Mouse (Mus musculus): ENCODE measurements around the gene Smoc1. TPM values are rescaled to one million over a fixed set of nuclear protein-coding genes. Genes with fewer than 3 reads are reported as not detected.

The Smoc1 gene
- polyA plus RNA-seq, 1 experiment from 2014 or later, result 8.6 TPM

DNA sequence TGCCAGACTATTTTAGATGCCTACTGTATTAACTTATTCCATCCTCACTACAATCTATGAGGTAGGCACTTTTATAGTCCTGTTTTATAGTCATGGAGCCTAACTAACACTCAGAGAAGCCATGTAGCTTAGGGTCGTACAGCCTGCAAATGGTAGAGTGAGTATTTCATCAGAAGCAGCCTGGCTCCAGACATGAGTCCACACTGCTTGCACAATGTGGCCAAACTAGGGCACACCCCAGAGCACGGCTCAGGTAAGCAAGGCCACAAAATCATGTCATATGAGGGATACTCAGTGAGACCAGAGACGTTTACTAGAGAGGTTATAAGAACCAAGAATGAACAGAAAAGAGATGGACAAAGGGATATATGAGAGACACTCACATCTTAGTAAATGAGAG is 100.2 kb downstream of the Smoc1 start:
- Histone ChIP-seq H3K27ac (ENCODE audit: low read length) (no peak overlapping the region), H3K4me1 (ENCODE audit: control insufficient read depth, insufficient read depth, low read length) (no peaks in the 10 kb centered on the region; the same call in 1 of the 2 replicates), H3K36me3 (ENCODE audit: control insufficient read depth, insufficient read depth) (no peaks in the 10 kb centered on the region), H3K27me3 (ENCODE audit: control insufficient read depth, insufficient read depth, low read length) (no peaks in the 10 kb centered on the region), H3K4me3 (ENCODE audit: low read length) (no peak overlapping the region), H3K9me3 (replicated peaks; ENCODE audit: control insufficient read depth, low read length) (no peaks in the 10 kb centered on the region), H3K4me2 (ENCODE audit: low read depth, low read length) (no peak overlapping the region), H3K9ac (ENCODE audit: low read length) (no peak overlapping the region)
- 81% methylated on average over 3 of the region's 3 CpGs for WGBS
- ATAC-seq (replicated peaks; ENCODE audit: extremely low read depth, insufficient read depth, low FRiP score), result no peak

GRCm38 (mm10) chr12:81128693-81129092 is 102.1 kb downstream of the Smoc1 start:
- Histone ChIP-seq H3K9me3 (replicated peaks; ENCODE audit: control insufficient read depth, low read length) (no peaks in the 10 kb centered on the region), H3K36me3 (ENCODE audit: control insufficient read depth, insufficient read depth) (no peaks in the 10 kb centered on the region), H3K9ac (ENCODE audit: low read length) (no peak overlapping the region), H3K27ac (ENCODE audit: low read length) (no peak overlapping the region), H3K4me3 (ENCODE audit: low read length) (no peak overlapping the region), H3K4me1 (ENCODE audit: control insufficient read depth, insufficient read depth, low read length) (no peaks in the 10 kb centered on the region; the same call in 1 of the 2 replicates), H3K4me2 (ENCODE audit: low read depth, low read length) (no peak overlapping the region), H3K27me3 (ENCODE audit: control insufficient read depth, insufficient read depth, low read length) (no peaks in the 10 kb centered on the region)
- ATAC-seq (replicated peaks; ENCODE audit: extremely low read depth, insufficient read depth, low FRiP score), result no peak
- 72% methylated on average over 5 of the region's 5 CpGs for WGBS

GRCm38 (mm10) chr12:81130692-81131091 is 104.1 kb downstream of the Smoc1 start:
- Histone ChIP-seq H3K4me2 (ENCODE audit: low read depth, low read length) (no peak overlapping the region), H3K4me1 (ENCODE audit: control insufficient read depth, insufficient read depth, low read length) (no peaks in the 10 kb centered on the region; the same call in 1 of the 2 replicates), H3K4me3 (ENCODE audit: low read length) (no peak overlapping the region), H3K27ac (ENCODE audit: low read length) (no peak overlapping the region), H3K9me3 (replicated peaks; ENCODE audit: control insufficient read depth, low read length) (no peaks in the 10 kb centered on the region), H3K9ac (ENCODE audit: low read length) (no peak overlapping the region), H3K36me3 (ENCODE audit: control insufficient read depth, insufficient read depth) (no peaks in the 10 kb centered on the region), H3K27me3 (ENCODE audit: control insufficient read depth, insufficient read depth, low read length) (no peaks in the 10 kb centered on the region)
- WGBS, result 39% methylated on average over 3 of the region's 3 CpGs
- no peak for ATAC-seq (replicated peaks; ENCODE audit: extremely low read depth, insufficient read depth, low FRiP score)

DNA sequence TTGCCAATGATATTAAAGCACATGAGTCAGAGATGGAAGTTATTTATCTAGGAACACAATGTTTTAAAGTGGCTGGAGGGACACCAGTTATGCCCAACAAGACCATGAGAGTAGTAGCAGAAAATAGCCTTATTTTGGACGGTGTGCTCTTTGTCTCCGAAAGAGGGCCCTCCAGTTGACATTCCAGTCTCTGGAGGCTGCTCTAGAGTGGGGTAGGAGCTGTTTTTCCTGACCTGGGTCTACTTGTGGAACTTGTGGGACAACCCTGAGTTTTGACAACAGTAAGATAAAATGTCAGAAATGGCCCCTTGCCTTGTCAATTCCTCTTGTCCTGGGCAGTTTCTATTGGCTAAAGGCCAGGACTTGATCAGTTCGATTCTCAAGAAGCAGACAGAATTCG is 104.5 kb downstream of the Smoc1 start:
- 40% methylated on average over 4 of the region's 4 CpGs for WGBS
- Histone ChIP-seq H3K9ac (ENCODE audit: low read length) (no peak overlapping the region), H3K4me1 (ENCODE audit: control insufficient read depth, insufficient read depth, low read length) (no peaks in the 10 kb centered on the region; the same call in 1 of the 2 replicates), H3K27me3 (ENCODE audit: control insufficient read depth, insufficient read depth, low read length) (no peaks in the 10 kb centered on the region), H3K4me2 (ENCODE audit: low read depth, low read length) (no peak overlapping the region), H3K9me3 (replicated peaks; ENCODE audit: control insufficient read depth, low read length) (no peaks in the 10 kb centered on the region), H3K4me3 (ENCODE audit: low read length) (no peak overlapping the region), H3K36me3 (ENCODE audit: control insufficient read depth, insufficient read depth) (no peaks in the 10 kb centered on the region), H3K27ac (ENCODE audit: low read length) (no peak overlapping the region)
- no peak for ATAC-seq (replicated peaks; ENCODE audit: extremely low read depth, insufficient read depth, low FRiP score)

DNA sequence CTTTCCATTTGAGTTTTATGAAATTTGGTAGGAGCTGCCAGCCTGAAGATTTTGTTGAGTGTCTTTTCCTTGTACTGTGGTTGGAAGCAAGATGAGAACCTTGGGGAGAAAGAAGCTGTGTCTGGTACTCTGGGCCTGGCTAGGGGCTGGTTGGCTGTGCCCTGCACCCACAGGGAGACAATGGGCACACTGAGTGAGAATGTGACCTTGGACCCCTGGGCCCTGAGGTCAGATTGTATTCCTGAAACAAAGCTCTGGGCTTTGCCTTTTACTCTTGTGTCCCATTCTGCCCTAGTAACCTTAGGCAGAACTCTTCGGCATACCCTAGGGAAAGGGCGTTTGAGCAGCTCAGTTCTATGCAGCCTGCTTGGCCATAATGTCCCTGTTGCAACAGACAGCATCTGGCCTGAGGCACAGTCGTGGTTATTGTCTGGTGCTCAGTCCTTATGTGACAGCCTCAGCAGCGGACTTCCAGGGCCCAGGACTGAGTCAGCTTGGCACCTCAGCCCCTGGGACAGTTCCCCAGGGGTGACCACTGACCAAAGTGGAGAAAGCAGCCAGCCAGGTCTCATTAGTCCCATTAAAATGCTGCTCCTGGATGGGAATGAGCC is 106.6 kb downstream of the Smoc1 start:
- ATAC-seq (replicated peaks; ENCODE audit: extremely low read depth, insufficient read depth, low FRiP score), result no peak
- 65% methylated on average over 4 of the region's 4 CpGs for WGBS

DNA sequence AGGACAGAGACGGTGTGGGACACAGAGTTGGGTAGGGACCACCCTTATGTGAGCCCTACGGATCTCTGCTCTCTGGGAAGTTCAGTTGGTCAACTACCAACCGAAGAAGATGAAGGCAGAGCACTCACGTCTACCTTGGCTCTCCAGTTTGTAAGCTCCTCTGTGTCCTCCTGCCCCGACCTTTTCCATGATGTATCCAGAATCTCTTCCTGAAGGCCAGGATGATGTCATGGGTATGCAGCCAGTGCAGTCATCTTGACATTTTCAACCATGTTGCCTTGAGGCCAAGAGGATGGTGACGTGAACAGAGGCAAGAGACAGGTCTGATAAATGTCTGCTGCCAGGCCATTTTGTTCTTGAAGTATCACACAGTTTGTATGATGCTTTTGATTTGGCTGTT is 111.6 kb downstream of the Smoc1 start:
- no peak overlapping the region for H3K4me2 ChIP-seq (ENCODE audit: low read depth, low read length)
- no peaks in the 10 kb centered on the region for H3K36me3 ChIP-seq (ENCODE audit: control insufficient read depth, insufficient read depth)
- no peak overlapping the region for H3K27ac ChIP-seq (ENCODE audit: low read length)
- 79% methylated on average over 6 of the region's 6 CpGs for WGBS
- H3K4me1 ChIP-seq (ENCODE audit: control insufficient read depth, insufficient read depth, low read length), result no peaks in the 10 kb centered on the region; the same call in 1 of the 2 replicates
- no peaks in the 10 kb centered on the region for H3K9me3 ChIP-seq (replicated peaks; ENCODE audit: control insufficient read depth, low read length)
- no peak for ATAC-seq (replicated peaks; ENCODE audit: extremely low read depth, insufficient read depth, low FRiP score)
- no peaks in the 10 kb centered on the region for H3K27me3 ChIP-seq (ENCODE audit: control insufficient read depth, insufficient read depth, low read length)
- H3K9ac ChIP-seq (ENCODE audit: low read length), result no peak overlapping the region
- no peak overlapping the region for H3K4me3 ChIP-seq (ENCODE audit: low read length)

More for the DNA sequence above, 106.6 kb downstream of the Smoc1 start:
- no peaks in the 10 kb centered on the region; the same call in 1 of the 2 replicates for H3K4me1 ChIP-seq (ENCODE audit: control insufficient read depth, insufficient read depth, low read length)
- H3K4me2 ChIP-seq (ENCODE audit: low read depth, low read length), result no peak overlapping the region
- no peak overlapping the region for H3K4me3 ChIP-seq (ENCODE audit: low read length)
- no peaks in the 10 kb centered on the region for H3K9me3 ChIP-seq (replicated peaks; ENCODE audit: control insufficient read depth, low read length)
- no peaks in the 10 kb centered on the region for H3K27me3 ChIP-seq (ENCODE audit: control insufficient read depth, insufficient read depth, low read length)
- H3K27ac ChIP-seq (ENCODE audit: low read length), result no peak overlapping the region
- H3K9ac ChIP-seq (ENCODE audit: low read length), result no peak overlapping the region
- H3K36me3 ChIP-seq (ENCODE audit: control insufficient read depth, insufficient read depth), result no peaks in the 10 kb centered on the region

DNA sequence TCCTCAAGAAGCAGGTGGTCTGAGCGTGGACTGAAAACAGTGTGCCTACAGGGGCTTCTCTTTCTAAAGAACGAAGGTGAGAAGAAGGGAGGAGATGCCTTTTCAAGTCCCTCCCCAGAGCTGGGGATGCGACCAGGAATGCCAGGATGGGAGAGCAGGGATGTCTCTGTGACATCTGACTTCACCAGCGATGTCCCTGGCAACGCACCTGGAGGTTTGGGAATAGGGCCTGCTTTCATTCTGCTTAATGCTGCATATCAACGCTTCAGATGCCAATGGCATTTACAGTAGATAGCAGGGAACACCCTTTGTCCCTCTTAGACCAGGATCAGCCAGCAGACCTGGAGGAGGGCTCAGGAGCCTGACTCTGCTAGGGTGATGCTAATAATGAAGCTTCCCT is 112.9 kb downstream of the Smoc1 start:
- H3K9me3 ChIP-seq (replicated peaks; ENCODE audit: control insufficient read depth, low read length), result no peaks in the 10 kb centered on the region
- no peak overlapping the region for H3K27ac ChIP-seq (ENCODE audit: low read length)
- ATAC-seq (replicated peaks; ENCODE audit: extremely low read depth, insufficient read depth, low FRiP score), result no peak
- H3K27me3 ChIP-seq (ENCODE audit: control insufficient read depth, insufficient read depth, low read length), result no peaks in the 10 kb centered on the region
- H3K36me3 ChIP-seq (ENCODE audit: control insufficient read depth, insufficient read depth), result no peaks in the 10 kb centered on the region
- 77% methylated on average over 6 of the region's 6 CpGs for WGBS
- no peak overlapping the region for H3K4me2 ChIP-seq (ENCODE audit: low read depth, low read length)
- H3K4me1 ChIP-seq (ENCODE audit: control insufficient read depth, insufficient read depth, low read length), result peaks cover 5% of the 10 kb centered on the region
- no peak overlapping the region for H3K4me3 ChIP-seq (ENCODE audit: low read length)
- H3K9ac ChIP-seq (ENCODE audit: low read length), result no peak overlapping the region

DNA sequence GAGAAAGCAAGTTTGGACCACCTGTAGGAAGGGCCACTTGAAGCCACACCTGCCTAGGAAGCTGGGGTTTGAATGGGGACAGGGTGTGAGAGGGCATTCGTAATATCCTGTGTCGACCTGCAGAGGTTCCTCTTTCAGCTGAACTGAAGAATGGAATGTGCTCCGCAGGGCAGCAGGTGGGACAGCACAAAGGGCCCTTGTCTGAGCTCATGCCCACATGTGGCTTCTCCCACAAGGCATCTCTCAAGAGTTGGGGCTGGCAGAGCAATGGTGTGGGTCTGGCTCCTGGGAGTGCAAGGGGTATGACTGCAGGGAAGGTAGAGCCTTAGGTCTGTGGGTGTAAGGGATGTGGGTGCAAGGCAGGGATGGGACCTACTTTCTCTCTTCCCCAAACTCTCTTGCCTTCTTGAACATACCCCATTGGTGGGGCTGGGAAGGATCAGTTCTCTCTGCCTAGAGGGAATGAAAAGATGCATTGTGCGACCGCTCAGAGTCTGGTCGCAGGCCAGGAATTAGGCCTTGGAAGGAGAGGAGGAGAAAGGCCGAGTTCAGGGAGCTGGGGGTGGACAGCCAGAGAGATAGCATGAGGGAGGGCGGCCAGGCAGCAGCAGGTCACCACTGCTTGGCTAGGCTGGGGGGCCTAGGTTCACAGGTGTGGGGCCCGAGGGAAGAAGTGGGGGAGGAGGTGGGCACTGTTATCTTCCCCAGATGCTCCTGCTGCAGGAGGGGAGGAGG is 114.2 kb downstream of the Smoc1 start:
- Histone ChIP-seq H3K9ac (ENCODE audit: low read length) (no peak overlapping the region), H3K36me3 (ENCODE audit: control insufficient read depth, insufficient read depth) (no peaks in the 10 kb centered on the region), H3K4me1 (ENCODE audit: control insufficient read depth, insufficient read depth, low read length) (peaks cover 6% of the 10 kb centered on the region), H3K4me3 (ENCODE audit: low read length) (no peak overlapping the region), H3K27me3 (ENCODE audit: control insufficient read depth, insufficient read depth, low read length) (no peaks in the 10 kb centered on the region), H3K4me2 (ENCODE audit: low read depth, low read length) (no peak overlapping the region), H3K9me3 (replicated peaks; ENCODE audit: control insufficient read depth, low read length) (no peaks in the 10 kb centered on the region), H3K27ac (ENCODE audit: low read length) (no peak overlapping the region)
- no peak for ATAC-seq (replicated peaks; ENCODE audit: extremely low read depth, insufficient read depth, low FRiP score)
- 46% methylated on average over 9 of the region's 9 CpGs for WGBS

DNA sequence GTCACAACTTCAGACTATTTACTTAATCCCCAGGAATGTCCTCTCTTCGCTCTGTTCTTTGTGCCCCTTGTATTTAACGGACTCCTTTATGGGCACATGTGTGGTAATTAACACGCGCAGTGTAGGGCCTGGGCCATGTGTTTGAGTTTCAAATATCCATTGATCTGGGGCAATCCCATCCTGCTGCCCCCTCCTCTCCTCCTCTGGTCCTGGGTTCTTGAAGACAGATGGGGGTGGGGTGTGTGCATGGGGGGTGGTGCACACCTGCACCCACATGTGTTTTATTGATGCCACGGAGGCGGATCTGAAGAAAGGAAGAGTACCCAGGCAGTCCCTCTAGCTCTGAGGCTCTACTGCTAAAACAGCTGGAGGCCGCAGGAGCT is 114.7 kb downstream of the Smoc1 start:
- no peaks in the 10 kb centered on the region for H3K9me3 ChIP-seq (replicated peaks; ENCODE audit: control insufficient read depth, low read length)
- no peak for ATAC-seq (replicated peaks; ENCODE audit: extremely low read depth, insufficient read depth, low FRiP score)
- H3K9ac ChIP-seq (ENCODE audit: low read length), result no peak overlapping the region

More for the DNA sequence above, 114.7 kb downstream of the Smoc1 start:
- Histone ChIP-seq H3K27ac (ENCODE audit: low read length) (no peak overlapping the region), H3K4me3 (ENCODE audit: low read length) (no peak overlapping the region), H3K4me1 (ENCODE audit: control insufficient read depth, insufficient read depth, low read length) (peaks cover 6% of the 10 kb centered on the region), H3K4me2 (ENCODE audit: low read depth, low read length) (no peak overlapping the region), H3K36me3 (ENCODE audit: control insufficient read depth, insufficient read depth) (no peaks in the 10 kb centered on the region), H3K27me3 (ENCODE audit: control insufficient read depth, insufficient read depth, low read length) (no peaks in the 10 kb centered on the region)
- WGBS, result 59% methylated on average over 7 of the region's 7 CpGs
